Comparison of ENCODE assay signal across 29 mouse cellular contexts in genomic region chr9:71290730-71291129, GRCm38 (mm10).
DNase-seq lines count a peak whose midpoint lies in the region; ATAC-seq and TF ChIP-seq lines count a peak whose summit lies in the region.
"Had no signal": no experiment of that assay in that cellular context is flagged by ENCODE, and none has a peak within 500 bp of the region (broad histone marks: within the 10 kb centered on the region; RNA-seq: fewer than 3 reads in every experiment).

No protein-coding gene starts in this region.

- H3K4me3 ChIP-seq in gastrocnemius, adult 2 months, result no peak overlapping the region
- no peak overlapping the region for H3K4me3 ChIP-seq in heart, embryonic 10.5 days
- no peak overlapping the region for H3K4me3 ChIP-seq in heart, embryonic 11.5 days (ENCODE audit: low read depth, low read length)
- no peak overlapping the region for H3K4me3 ChIP-seq in kidney, adult 2 months (ENCODE audit: insufficient read depth, low read depth, low read length)
- H3K4me3 ChIP-seq: embryonic facial prominence, embryonic 13.5 days; embryonic facial prominence, embryonic 15.5 days; erythroblast, embryonic 14.5 days; forebrain, embryonic 10.5 days; forebrain, embryonic 12.5 days had no signal

- TF ChIP-seq POLR2A in kidney, adult 2 months (IDR thresholded peaks at IDR 0.05; ENCODE audit: low read depth, low read length), result no peak

- POLR2A ChIA-PET in Patski (lab: Charles Lee), result interaction anchor here (1.5 kb wide), 1 partner anchor 9 kb away, joined by 3 read pairs; no protein-coding TSS in a partner anchor

- no peaks in the 10 kb centered on the region for H3K36me3 ChIP-seq in heart, embryonic 10.5 days
- no peaks in the 10 kb centered on the region for H3K36me3 ChIP-seq in heart, embryonic 11.5 days (ENCODE audit: control insufficient read depth, insufficient read depth, low read length)
- H3K36me3 ChIP-seq in kidney, adult 2 months (ENCODE audit: control insufficient read depth, insufficient read depth, low read length), result no peaks in the 10 kb centered on the region
- H3K36me3 ChIP-seq: embryonic facial prominence, embryonic 13.5 days; embryonic facial prominence, embryonic 15.5 days; forebrain, embryonic 10.5 days; forebrain, embryonic 12.5 days; G1E had no signal

- peaks cover 7% of the 10 kb centered on the region for H3K27me3 ChIP-seq in heart, embryonic 10.5 days (ENCODE audit: insufficient read depth, poor library complexity, severe bottlenecking)
- H3K27me3 ChIP-seq in heart, embryonic 11.5 days (ENCODE audit: control insufficient read depth, insufficient read depth, low read length), result peaks cover 2% of the 10 kb centered on the region; the same call in 1 of the 2 replicates
- H3K27me3 ChIP-seq in Patski, result no peaks in the 10 kb centered on the region
- H3K27me3 ChIP-seq in kidney, adult 2 months (replicated peaks; ENCODE audit: control insufficient read depth, insufficient read depth, low read length), result no peaks in the 10 kb centered on the region
- H3K27me3 ChIP-seq: CH12.LX; embryonic facial prominence, embryonic 15.5 days; forebrain, embryonic 12.5 days had no signal

- H3K9me3 ChIP-seq in heart, embryonic 10.5 days, result no peaks in the 10 kb centered on the region
- H3K9me3 ChIP-seq in heart, embryonic 11.5 days (replicated peaks; ENCODE audit: control insufficient read depth, low read length), result no peaks in the 10 kb centered on the region
- H3K9me3 ChIP-seq: embryonic facial prominence, embryonic 13.5 days; embryonic facial prominence, embryonic 15.5 days; forebrain, embryonic 10.5 days; forebrain, embryonic 12.5 days; G1E had no signal

- CTCF ChIA-PET in Patski (lab: Charles Lee), result interaction anchor here (1.2 to 1.3 kb wide), 5 partner anchors 24 to 74 kb away, joined by 3 to 5 read pairs (median 4); no protein-coding TSS in a partner anchor

- H3K4me1 ChIP-seq in heart, embryonic 10.5 days, result peaks cover 10% of the 10 kb centered on the region; the same call in 1 of the 2 replicates
- H3K4me1 ChIP-seq in heart, embryonic 11.5 days (ENCODE audit: control insufficient read depth, insufficient read depth, low read length), result no peaks in the 10 kb centered on the region
- H3K4me1 ChIP-seq in kidney, adult 2 months (ENCODE audit: control insufficient read depth, insufficient read depth, low read length), result no peaks in the 10 kb centered on the region
- H3K4me1 ChIP-seq: forebrain, embryonic 10.5 days; forebrain, embryonic 12.5 days had no signal

- intact Hi-C loops in gastrocnemius, adult 2 months (cut with DNase I), result no loop called here

- H3K4me2 ChIP-seq in heart, embryonic 11.5 days, result no peak overlapping the region
- H3K4me2 ChIP-seq: embryonic facial prominence, embryonic 13.5 days; embryonic facial prominence, embryonic 15.5 days; forebrain, embryonic 12.5 days had no signal

- peak; percentile 25 for DNase-seq in gastrocnemius, adult 2 months
- no peak for DNase-seq in gastrocnemius, postnatal 4 days (ENCODE audit: low spot score in 2 of 2)
- DNase-seq in heart, embryonic 10.5 days (ENCODE audit: low spot score), result peak; percentile 24
- DNase-seq in Patski (ENCODE audit: low read depth, low spot score), result peak; percentile 70
- peak; percentile 19 for DNase-seq in skeletal muscle tissue, adult 2 months (ENCODE audit: low read depth, low spot score)
- no peak for DNase-seq in testis, postnatal 14 days (ENCODE audit: low spot score)
- DNase-seq in kidney, adult 2 months, result no peak
- DNase-seq: adrenal gland, adult 2 months; adrenal gland, postnatal 10 days; adrenal gland, postnatal 25 days; B cell, adult 2 months; cerebellum, adult 11 months; cerebellum, adult 18-20 months; cerebellum, adult 8-10 months; cerebellum, adult 9-11 months; cerebellum, postnatal 14 days; cerebellum, postnatal 36 days; embryo, embryonic 11 days had no signal

- ATAC-seq in heart, embryonic 11.5 days (replicated peaks; ENCODE audit: insufficient number of reproducible peaks, low FRiP score, low TSS enrichment), result no peak
- peak; percentile 73 for ATAC-seq in Patski
- ATAC-seq: CD4-positive, CD25-positive, alpha-beta regulatory T cell, adult 4 months; forebrain, embryonic 14.5 days; forebrain, embryonic 16.5 days had no signal

- no peak overlapping the region for H3K9ac ChIP-seq in heart, embryonic 11.5 days (ENCODE audit: low read depth, low read length)
- H3K9ac ChIP-seq: embryonic facial prominence, embryonic 13.5 days; embryonic facial prominence, embryonic 15.5 days; forebrain, embryonic 12.5 days had no signal

- 77% methylated on average over 1 of the region's 1 CpGs for WGBS in heart, embryonic 10.5 days
- WGBS in heart, embryonic 11.5 days (ENCODE audit: insufficient replicate concordance), result 82% methylated on average over 1 of the region's 1 CpGs
- 89% methylated on average over 1 of the region's 1 CpGs for WGBS in kidney, adult 2 months

- in situ Hi-C loops in Patski (cut with MboI; ENCODE audit: low pct_unique_long_range_greater_than_20kb), result no loop called here

- TF ChIP-seq CTCF in gastrocnemius, adult 2 months (IDR thresholded peaks at IDR 0.05), result no peak
- TF ChIP-seq CTCF in Patski (IDR thresholded peaks at IDR 0.05), result no peak
- TF ChIP-seq CTCF in kidney, adult 2 months (conservative IDR thresholded peaks at IDR 0.05; ENCODE audit: insufficient read depth, insufficient read length, low read depth, low read length), result no peak

- no peak overlapping the region for H3K27ac ChIP-seq in gastrocnemius, adult 2 months
- H3K27ac ChIP-seq in heart, embryonic 10.5 days, result no peak overlapping the region
- no peak overlapping the region for H3K27ac ChIP-seq in heart, embryonic 11.5 days (ENCODE audit: low read depth, low read length)
- no peak overlapping the region for H3K27ac ChIP-seq in kidney, adult 2 months (ENCODE audit: insufficient read depth, low read depth, low read length)
- H3K27ac ChIP-seq: embryonic facial prominence, embryonic 13.5 days; embryonic facial prominence, embryonic 15.5 days; forebrain, embryonic 10.5 days; forebrain, embryonic 12.5 days had no signal

Comparison
In these comparisons a context has a peak if more than half of its experiments do, and no peak if none do; other contexts are left out.
1. DNase-seq: peak in gastrocnemius, adult 2 months (single experiment), heart, embryonic 10.5 days (single experiment), Patski (single experiment) and skeletal muscle tissue, adult 2 months (single experiment); none in gastrocnemius, postnatal 4 days (0 of 2), testis, postnatal 14 days (single experiment) and kidney, adult 2 months (single experiment).